Mouse (Mus musculus) liver, embryonic 13.5 days (tissue): ENCODE results near the gene Rabep2. TPM values are rescaled to one million over a fixed set of nuclear protein-coding genes. Genes with fewer than 3 reads are reported as not detected.
"Not testable (repeated sequence)": the region's sequence is repeated elsewhere in the genome, so short reads cannot be mapped to it uniquely, and the experiment has no call there.

Experiments
- ATAC-seq: fragments of 200-750 bp; cut with Nextera tagmentation; 2 replicates; pipeline ENCODE4 v1.8.0; 2017; ENCODE audit warnings: low read depth, mild to moderate bottlenecking, moderate number of reproducible peaks, moderate library complexity
- DNase-seq: peaks from one replicate; pipeline ENCODE4 v3.0.0; 2022
- H3K27ac ChIP-seq: fragments of 300-500 bp; sonication (generic); 2 replicates; pipeline ENCODE4 v1.5.1; 2015; ENCODE audit warnings: moderate library complexity, mild to moderate bottlenecking, inconsistent platforms
- H3K27me3 ChIP-seq: fragments of 300-500 bp; sonication (generic); 2 replicates; pipeline ENCODE4 v1.6.1; 2015; ENCODE audit warnings: mild to moderate bottlenecking, inconsistent platforms
- H3K36me3 ChIP-seq: fragments of 300-500 bp; sonication (generic); 2 replicates; pipeline ENCODE4 v1.6.1; 2015; ENCODE audit warnings: mild to moderate bottlenecking, inconsistent platforms
- H3K4me1 ChIP-seq: fragments of 300-500 bp; sonication (generic); replicated peaks from 2 replicates; pipeline ENCODE4 v1.6.1; 2015; ENCODE audit warnings: inconsistent platforms
- H3K4me2 ChIP-seq: fragments of 300-500 bp; sonication (generic); 2 replicates; pipeline ENCODE4 v1.6.1; 2015; ENCODE audit warnings: inconsistent platforms, mild to moderate bottlenecking, moderate library complexity
- H3K4me3 ChIP-seq: fragments of 300-500 bp; sonication (generic); replicated peaks from 2 replicates; pipeline ENCODE4 v1.5.1; 2015; ENCODE audit warnings: mild to moderate bottlenecking, inconsistent platforms
- H3K9ac ChIP-seq: fragments of 300-500 bp; sonication (generic); 2 replicates; pipeline ENCODE4 v1.6.1; 2015; ENCODE audit warnings: mild to moderate bottlenecking, inconsistent platforms
- H3K9me3 ChIP-seq: fragments of 300-500 bp; sonication (generic); replicated peaks from 2 replicates; pipeline ENCODE4 v1.6.1; 2016; ENCODE audit warnings: inconsistent platforms
- WGBS: fragments of 180-500 bp; shearing (Covaris S2); methylation state at CpG from one replicate; pipeline ENCODE4 v1.1.7; 2015; ENCODE audit not compliant: insufficient replicate concordance; 5-methylcytosine and 5-hydroxymethylcytosine counted together
- polyA plus RNA-seq: library from polyadenylated mRNA; unstranded; fragments of >200 nt; fragmentation: Nextera tagmentation; extraction: Ambion mirVana; gene quantifications from 2 replicates; pipeline ENCODE4 v1.2.1, GENCODE M21; 2015

The Rabep2 gene
- 5.8 and 6.1 TPM in 2 replicates for polyA plus RNA-seq

DNA sequence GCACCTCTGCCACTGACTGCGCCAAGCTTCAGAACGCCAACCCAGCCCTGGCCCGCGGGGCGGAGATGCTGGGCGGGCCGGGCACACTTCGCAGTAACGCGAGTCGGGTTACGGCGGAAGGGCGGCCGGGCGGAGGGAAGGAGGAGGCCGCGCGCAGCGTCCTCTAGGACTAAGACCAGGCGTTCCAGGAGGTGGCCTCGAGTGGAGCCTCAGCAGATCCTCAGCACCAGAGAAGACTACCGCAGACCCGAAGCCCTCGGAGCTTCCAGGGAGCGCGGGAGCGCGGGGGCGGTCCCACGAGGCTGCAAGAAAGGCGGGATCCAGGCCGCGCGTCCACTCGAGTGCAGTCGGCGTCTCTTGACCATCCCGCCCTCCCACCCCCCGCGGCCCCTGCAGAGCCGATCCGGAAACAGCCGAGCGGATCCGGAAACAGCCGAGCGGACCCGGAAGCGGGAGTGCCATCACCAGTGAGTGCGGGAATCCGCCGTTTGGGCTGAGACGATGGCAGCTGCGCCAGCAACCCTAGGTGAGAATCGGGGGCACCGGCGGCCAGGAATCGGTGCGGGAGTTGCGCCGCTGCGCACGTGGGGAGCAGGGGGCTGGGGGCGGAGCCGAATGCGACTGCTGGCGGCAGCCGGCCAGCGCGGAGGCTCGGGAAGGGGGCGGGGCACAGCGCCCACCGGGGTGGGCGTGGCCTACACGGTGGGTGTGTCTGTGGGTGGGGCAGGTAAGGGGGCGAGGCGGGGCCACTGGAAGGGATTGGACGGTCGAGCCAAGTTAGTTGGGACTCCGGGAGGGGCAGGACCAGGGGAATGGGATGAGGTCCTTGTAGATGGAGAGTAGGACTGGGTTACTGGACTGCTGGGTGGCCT, at the start of gene Rabep2:
TSS of gene Rabep2 (plus strand) at position 129 of the 872 bp plus-strand sequence.
- Histone ChIP-seq H3K9me3 (no peaks in the 10 kb centered on the region), H3K4me1 (peaks cover 28% of the 10 kb centered on the region), H3K9ac (peak within 1 kb of the TSS; percentile 81), H3K4me3 (peak within 1 kb of the TSS; percentile 74), H3K27me3 (no peaks in the 10 kb centered on the region), H3K4me2 (peak within 1 kb of the TSS; percentile 96), H3K36me3 (0 out of 2 replicates have a peak, but pooled peaks cover 3% of the 10 kb centered on the region), H3K27ac (peak within 1 kb of the TSS; percentile 81)
- DNase-seq = peak; percentile 78
- ATAC-seq = peak; percentile 83
- WGBS = under 1% methylated on average over 81 of the region's 82 CpGs

DNA sequence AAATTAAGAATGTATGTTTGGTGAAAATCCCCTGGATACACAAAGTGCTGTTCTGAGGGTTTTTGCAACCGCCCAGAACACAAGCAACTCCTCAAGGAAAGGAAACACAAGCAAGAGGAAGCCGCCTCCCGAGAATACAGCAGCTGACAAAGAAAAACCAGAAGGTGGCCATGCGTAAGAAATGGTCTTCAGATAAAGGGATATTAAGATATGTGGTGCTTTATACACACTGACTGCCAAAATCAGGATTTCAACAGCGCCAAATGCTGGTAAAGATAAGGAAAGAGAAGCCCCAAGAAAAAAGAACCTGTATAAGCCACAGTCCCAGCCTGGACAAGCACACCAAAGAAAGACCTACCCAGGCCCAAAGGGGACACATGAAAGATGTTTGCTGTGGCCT, 45.0 kb upstream of the Rabep2 start:
- H3K36me3 ChIP-seq = peaks cover 46% of the 10 kb centered on the region
- no peaks in the 10 kb centered on the region for H3K9me3 ChIP-seq
- no peak overlapping the region for H3K4me2 ChIP-seq
- H3K4me1 ChIP-seq = peaks cover 4% of the 10 kb centered on the region
- no peaks in the 10 kb centered on the region for H3K27me3 ChIP-seq
- H3K9ac ChIP-seq = no peak overlapping the region
- 61% methylated on average over 5 of the region's 5 CpGs for WGBS
- no peak for DNase-seq
- H3K27ac ChIP-seq = no peak overlapping the region
- H3K4me3 ChIP-seq = no peak overlapping the region
- ATAC-seq = no peak

DNA sequence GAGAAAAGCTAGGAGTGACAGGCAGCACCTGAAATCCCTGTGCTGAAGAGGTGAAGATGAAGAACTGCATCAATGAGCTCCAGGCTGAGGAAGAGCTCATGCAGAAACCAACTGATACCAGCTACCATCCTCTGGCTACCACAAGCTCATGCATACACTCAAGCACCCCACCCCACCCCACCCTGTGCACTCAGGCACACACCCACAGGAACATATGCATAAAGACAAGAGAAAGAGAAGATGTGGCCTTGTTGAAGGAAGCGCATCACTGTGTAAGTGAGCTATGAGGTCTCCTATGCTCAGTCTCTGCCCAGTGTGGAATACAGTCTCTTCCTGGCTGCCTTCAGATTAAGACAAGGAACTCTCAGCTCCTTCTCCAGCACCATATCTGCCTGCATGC, 40.4 kb upstream of the Rabep2 start:
- no peaks in the 10 kb centered on the region for H3K9me3 ChIP-seq
- H3K36me3 ChIP-seq = peaks cover 79% of the 10 kb centered on the region
- H3K4me1 ChIP-seq = peaks cover 4% of the 10 kb centered on the region
- H3K4me2 ChIP-seq = no peak overlapping the region
- H3K27ac ChIP-seq = no peak overlapping the region
- no peak overlapping the region for H3K4me3 ChIP-seq
- H3K9ac ChIP-seq = no peak overlapping the region
- no peaks in the 10 kb centered on the region for H3K27me3 ChIP-seq
- 96% methylated on average over 1 of the region's 1 CpGs for WGBS
- DNase-seq = no peak
- ATAC-seq = 0 out of 2 replicates have a peak, but pooled peaks have one; percentile 29

DNA sequence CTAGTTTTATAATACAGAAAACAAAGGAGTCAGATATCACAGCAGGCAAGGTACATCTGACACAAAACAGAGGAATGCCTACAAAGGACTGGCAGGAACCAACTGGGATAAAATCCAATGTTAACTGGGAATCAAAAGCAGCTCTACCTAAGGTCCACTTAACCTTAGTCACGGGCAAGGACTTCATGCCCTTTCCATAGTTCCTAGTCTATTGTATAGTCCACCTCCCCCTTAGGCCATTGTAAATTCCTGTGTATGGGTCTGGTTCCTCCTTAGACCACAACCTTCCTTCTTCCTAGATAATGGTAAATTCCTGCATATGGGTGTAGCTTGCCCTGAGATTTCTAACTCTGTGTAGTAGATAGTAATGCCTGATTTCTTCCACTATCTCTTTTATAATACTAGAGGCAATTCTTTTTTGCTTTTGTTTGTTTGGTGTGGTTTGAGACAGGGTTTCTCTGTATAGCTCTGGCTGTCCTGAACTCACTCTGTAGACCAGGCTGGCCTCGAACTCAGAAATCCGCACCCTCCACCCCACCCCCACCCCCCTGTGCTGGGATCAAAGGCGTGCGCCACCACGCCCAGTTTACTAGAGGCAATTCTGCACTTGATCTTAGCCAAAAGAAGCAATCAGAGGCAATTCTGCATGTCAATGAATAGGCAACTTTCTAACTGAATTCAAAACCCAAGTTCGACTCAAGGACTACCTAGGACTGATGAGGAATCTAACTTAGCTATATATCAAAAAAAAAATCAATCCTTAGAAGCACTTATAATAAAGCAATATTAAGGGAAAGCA, 36.3 kb upstream of the Rabep2 start:
- H3K27me3 ChIP-seq, H3K9ac ChIP-seq, DNase-seq, ATAC-seq, H3K4me3 ChIP-seq, H3K4me2 ChIP-seq, H3K9me3 ChIP-seq, H3K27ac ChIP-seq: not testable (repeated sequence)
- 78% methylated on average over 7 of the region's 7 CpGs for WGBS
- peaks cover 49% of the 10 kb centered on the region for H3K36me3 ChIP-seq
- H3K4me1 ChIP-seq = peaks cover 23% of the 10 kb centered on the region

DNA sequence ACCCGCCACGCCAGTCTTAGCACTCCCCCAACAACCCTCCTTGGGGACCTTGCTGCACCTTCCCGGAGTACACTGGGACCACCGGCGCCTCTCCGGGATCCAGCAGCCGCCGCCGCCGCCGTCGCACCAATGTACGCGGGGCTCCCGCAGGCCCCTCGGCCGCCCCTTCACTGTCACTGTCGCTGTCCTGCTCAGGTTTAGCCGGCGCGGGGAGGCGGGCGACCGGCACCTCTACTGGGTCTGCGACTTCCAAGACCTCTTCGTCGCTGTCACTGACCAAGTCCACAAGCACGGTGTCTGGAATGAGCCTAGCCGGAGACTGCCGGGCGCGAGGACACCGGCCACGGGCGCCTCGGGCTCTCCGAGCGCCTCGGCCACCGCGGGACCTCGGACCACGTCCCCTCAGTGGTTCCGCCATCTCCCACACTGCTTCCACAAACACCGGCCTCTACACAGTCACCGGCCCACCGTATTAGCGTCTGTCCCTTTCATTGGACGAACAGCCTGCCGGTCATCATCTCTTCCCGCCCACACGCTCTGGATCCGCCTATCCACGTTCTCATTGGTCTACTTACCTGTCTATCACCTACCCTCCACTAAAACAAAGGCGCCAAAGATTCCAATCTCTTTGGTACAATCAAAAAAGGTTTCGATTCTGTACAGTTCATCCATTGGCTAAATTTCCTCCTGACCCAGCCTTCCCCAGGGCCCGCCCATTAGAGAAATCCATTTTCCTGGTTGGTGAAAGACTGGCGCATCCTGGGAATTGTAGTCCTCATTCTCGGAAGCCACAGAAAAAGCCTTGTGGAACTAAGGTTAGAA, 32.0 kb upstream of the Rabep2 start, which contains the start of gene Nfatc2ip:
TSS of gene Nfatc2ip (minus strand) at position 440 of the 822 bp plus-strand sequence.
- Histone ChIP-seq H3K4me1 (peaks cover 32% of the 10 kb centered on the region), H3K27me3 (no peaks in the 10 kb centered on the region), H3K4me2 (peak within 1 kb of the TSS; percentile 87), H3K27ac (peak within 1 kb of the TSS; percentile 84), H3K9me3 (no peaks in the 10 kb centered on the region), H3K36me3 (peaks cover 7% of the 10 kb centered on the region), H3K9ac (peak within 1 kb of the TSS; percentile 96), H3K4me3 (peak within 1 kb of the TSS; percentile 98)
- WGBS = under 1% methylated on average over 59 of the region's 59 CpGs
- DNase-seq = peak; percentile 95
- peak; percentile 98 for ATAC-seq

DNA sequence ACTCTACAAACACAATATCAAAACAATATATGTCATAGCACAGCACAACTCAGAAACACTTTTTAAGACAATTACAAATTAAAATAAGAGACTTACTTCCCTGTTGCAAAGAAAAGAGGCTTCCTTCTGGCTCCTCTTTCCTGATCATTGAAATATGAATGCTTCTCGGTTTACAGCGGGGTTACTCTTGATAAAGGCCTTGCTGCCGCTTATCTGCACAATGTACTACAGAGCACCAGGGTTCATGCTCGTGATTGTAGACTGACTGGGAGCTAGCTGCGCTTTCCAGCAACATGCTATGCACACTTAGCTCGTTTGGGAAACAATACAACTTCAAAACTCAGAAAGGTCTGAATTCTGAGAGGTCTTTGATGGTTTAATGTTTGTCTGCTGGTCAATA, 31.3 kb upstream of the Rabep2 start:
- 14% methylated on average over 6 of the region's 6 CpGs for WGBS
- Histone ChIP-seq H3K4me2 (peak overlapping the region; percentile 64), H3K4me3 (peak overlapping the region; percentile 98), H3K9me3 (no peaks in the 10 kb centered on the region), H3K9ac (peak overlapping the region; percentile 46), H3K4me1 (peaks cover 32% of the 10 kb centered on the region), H3K36me3 (peaks cover 3% of the 10 kb centered on the region; the same call in 1 of the 2 replicates), H3K27ac (peak overlapping the region; percentile 58), H3K27me3 (no peaks in the 10 kb centered on the region)
- ATAC-seq = peak; percentile 33; the same call in 1 of the 2 replicates
- DNase-seq = peak; percentile 29

DNA sequence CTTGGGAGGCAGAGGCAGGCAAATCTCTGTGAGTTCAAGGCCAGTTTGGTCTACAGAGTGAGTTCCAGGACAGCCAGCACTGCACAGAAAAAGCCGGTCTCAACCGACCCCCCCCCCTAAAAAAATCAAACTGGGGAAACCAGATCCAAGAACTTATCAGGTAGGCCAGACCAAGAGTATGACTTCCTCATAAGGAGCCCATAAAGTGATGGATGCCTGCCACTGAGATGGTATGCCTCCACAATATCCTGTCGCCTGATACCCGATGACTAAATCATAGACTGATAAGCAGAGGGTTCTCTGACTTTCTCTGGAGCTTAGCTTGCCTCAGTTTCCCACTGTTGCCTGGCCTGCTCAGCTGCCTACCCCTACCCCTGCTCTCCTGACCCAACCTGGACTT, 30.7 kb upstream of the Rabep2 start:
- H3K27ac ChIP-seq = peak overlapping the region; percentile 58
- WGBS = 39% methylated on average over 4 of the region's 4 CpGs
- peaks cover 3% of the 10 kb centered on the region; the same call in 1 of the 2 replicates for H3K36me3 ChIP-seq
- no peak overlapping the region for H3K9ac ChIP-seq
- peaks cover 32% of the 10 kb centered on the region for H3K4me1 ChIP-seq
- no peaks in the 10 kb centered on the region for H3K27me3 ChIP-seq
- H3K4me2 ChIP-seq = peak overlapping the region; percentile 64
- no peaks in the 10 kb centered on the region for H3K9me3 ChIP-seq
- no peak overlapping the region for H3K4me3 ChIP-seq
- DNase-seq (no peak), ATAC-seq (no peak)

DNA sequence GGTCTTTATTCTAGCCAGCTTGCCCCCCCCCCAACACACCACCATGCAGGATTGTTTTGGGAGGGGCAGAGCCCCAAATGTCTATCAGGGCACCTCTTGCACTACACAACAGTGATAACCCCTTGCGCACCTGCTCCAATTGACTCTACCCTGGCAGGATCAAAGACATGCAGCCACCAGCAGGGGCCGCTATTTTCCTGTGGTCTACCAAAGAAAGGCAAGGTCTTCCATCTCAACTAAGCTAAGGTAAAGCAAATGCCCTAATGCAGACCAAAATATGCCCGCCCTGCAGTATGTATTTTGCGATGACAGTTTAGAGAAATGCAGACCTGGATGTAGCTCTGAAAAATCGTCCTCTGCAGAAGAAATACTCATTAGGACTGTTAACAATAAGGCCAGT, 29.0 kb upstream of the Rabep2 start:
- peak; percentile 69 for DNase-seq
- H3K9me3 ChIP-seq = no peaks in the 10 kb centered on the region
- H3K27ac ChIP-seq = no peak overlapping the region
- H3K4me2 ChIP-seq = no peak overlapping the region
- peaks cover 3% of the 10 kb centered on the region; the same call in 1 of the 2 replicates for H3K36me3 ChIP-seq
- peaks cover 31% of the 10 kb centered on the region for H3K4me1 ChIP-seq
- H3K4me3 ChIP-seq = no peak overlapping the region
- no peak for ATAC-seq
- no peak overlapping the region for H3K9ac ChIP-seq
- WGBS = 5% methylated on average over 5 of the region's 5 CpGs
- no peaks in the 10 kb centered on the region for H3K27me3 ChIP-seq

DNA sequence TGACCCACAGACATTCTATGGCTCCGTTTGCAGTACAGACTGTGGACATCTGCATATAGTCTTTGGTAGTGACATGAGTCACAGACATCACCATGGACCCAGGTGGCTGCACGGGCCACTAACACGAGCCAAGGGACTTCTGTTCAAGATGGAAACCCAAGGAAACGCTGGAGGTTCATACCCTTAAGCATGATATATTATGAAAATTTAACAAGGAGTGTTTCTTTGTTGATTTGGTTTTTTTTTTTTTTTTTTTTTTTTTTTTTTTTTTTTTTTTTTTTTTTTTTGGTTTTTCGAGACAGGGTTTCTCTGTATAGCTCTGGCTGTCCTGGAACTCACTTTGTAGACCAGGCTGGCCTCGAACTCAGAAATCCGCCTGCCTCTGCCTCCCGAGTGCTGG, 26.0 kb upstream of the Rabep2 start:
- H3K4me2 ChIP-seq, DNase-seq, H3K9me3 ChIP-seq, ATAC-seq, H3K27ac ChIP-seq, H3K27me3 ChIP-seq, H3K4me3 ChIP-seq, H3K36me3 ChIP-seq, H3K9ac ChIP-seq: not testable (repeated sequence)
- H3K4me1 ChIP-seq = peaks cover 11% of the 10 kb centered on the region
- WGBS = 64% methylated on average over 8 of the region's 8 CpGs

DNA sequence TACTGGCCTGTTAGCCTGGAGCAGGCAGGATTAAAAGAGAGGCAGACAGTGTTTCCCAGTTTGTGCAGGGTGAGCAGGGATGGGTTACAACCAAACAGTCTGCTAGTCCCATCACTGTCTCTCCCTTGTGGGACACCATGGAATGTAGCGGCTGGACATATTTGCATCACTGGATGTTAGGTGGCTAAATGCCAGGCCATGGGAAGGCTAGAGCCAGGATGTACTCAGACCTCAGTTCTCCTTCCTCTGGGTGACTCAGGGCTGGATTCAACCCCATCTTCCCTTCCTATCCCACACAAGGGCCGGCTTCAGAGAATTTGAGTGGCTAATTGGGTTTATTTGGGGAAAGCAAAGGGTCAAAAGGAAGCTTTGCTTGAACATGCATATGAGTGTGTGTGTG, 19.9 kb upstream of the Rabep2 start:
- H3K9ac ChIP-seq = no peak overlapping the region
- ATAC-seq (no peak), DNase-seq (no peak)
- H3K4me3 ChIP-seq = no peak overlapping the region
- no peaks in the 10 kb centered on the region for H3K36me3 ChIP-seq
- no peaks in the 10 kb centered on the region for H3K9me3 ChIP-seq
- peaks cover 9% of the 10 kb centered on the region for H3K27me3 ChIP-seq
- H3K27ac ChIP-seq = no peak overlapping the region
- H3K4me2 ChIP-seq = no peak overlapping the region
- WGBS = 64% methylated on average over 2 of the region's 2 CpGs
- H3K4me1 ChIP-seq = no peaks in the 10 kb centered on the region
